Mouse (Mus musculus) cerebellum, postnatal 10 days (tissue): ENCODE measurements around the gene Gm9508.
"Not testable (repeated sequence)": the region's sequence is repeated elsewhere in the genome, so short reads cannot be mapped to it uniquely, and the experiment has no call there.

Source experiments
- DNase-seq, 2 experiments: peaks; one replicate each; pipeline ENCODE4 v3.0.0; 2021; ENCODE audit warnings: mixed read lengths in 2 of 2

Gene Gm9508

GRCm38 (mm10) chr10:77697133-77697532, at the start of gene Gm9508:
Gene Gm9508 (minus strand): TSS chr10:77697233.
- no peak for DNase-seq

DNA sequence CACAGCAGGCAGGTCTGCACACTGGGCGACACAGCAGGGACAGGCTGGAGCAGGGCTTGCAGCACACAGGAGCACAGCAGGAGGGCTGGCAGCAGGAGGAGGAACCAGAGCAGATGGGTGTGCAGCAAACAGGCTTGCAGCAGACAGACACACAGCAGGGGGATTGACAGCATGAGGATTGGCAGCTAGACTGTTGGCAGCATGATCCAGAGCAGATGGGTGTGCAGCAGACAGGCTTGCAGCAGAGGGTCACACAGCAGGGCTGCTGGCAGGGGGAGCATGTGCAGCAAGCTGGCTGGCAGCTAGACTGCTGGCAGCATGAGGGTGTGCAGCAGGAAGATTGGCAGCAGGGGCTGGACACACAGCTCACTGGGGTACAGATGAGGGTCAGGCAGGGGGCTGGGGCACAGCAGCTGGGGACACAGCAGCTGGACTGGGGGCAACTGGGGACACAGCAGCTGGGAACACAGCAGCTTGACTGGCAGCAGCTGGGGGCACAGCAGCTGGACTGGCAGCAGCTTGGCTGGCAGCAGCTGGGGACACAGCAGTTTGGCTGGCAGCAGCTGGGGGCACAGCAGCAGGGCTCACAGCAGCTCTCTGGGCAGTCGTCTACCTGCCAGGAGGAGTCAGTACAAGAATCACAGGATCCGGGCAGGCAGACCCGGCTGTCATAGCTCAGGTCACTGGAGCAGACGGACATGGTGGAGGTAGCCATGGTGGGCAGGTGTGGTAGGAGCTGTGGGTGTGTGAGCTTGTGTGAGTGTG, 45.1 kb upstream of the Gm9508 start, which contains the start of gene Gm18596:
Gene Gm18596, minus strand, starts transcription at position 715 of the 765 bp plus-strand sequence.
- peak; percentile 76 to 78 for DNase-seq

DNA sequence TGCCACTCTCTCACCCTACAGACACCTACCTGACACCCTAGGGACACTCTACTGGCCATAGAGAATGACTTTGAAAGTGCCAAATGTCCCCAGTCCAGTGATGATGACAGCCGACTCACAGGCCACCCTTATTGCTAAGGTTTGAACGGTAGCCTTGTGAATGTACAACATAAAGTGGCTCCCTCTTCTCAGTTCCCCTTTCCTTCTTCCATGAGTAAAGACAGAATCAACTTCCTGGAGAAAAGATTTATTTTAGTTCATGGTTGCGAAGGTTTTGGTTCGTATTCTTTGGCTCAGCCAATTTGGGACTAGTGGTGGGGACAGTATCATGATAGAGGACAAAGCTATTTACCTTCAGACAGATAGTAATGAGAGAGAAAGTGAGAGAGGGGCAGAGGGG, 41.9 kb upstream of the Gm9508 start:
- no peak for DNase-seq

DNA sequence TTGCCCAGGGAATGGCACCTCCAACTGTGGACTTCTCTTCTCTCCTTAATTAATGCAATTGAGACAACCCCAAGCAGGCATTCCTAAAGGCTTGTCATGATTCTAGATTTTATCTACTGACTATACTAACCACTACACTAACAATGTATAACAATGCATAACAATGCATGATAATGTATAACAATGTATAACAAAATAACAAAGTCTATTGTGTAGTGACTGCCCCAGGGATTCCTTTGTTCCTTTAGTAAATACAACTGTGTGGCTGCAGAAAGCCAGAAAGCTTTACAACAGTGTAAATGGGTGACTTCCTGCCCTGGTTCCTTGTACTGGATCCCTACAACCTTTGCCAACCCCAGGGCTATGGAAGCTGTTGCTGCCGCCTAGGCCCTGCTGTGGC, 38.9 kb upstream of the Gm9508 start:
- DNase-seq: no peak

DNA sequence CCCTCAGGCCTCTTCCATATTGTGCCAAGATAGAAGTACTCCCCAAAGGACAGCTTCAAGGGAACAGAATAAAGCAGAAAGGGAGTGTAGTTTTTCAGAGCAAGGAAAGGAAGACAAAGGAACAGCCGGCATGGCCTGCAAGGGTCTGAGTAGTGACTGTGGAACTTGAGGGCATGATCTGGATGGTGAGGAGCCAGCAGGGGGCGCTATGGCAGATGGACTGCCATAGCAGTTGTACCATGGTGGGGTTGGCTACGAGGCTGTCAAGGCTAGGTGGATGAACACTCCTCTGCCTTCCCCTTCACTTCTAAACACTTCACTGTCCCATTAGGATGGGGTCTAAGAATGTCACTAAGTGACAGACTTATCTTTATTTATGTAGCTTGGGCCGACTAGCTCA, 32.2 kb upstream of the Gm9508 start:
- peak; percentile 20 to 21 for DNase-seq

DNA sequence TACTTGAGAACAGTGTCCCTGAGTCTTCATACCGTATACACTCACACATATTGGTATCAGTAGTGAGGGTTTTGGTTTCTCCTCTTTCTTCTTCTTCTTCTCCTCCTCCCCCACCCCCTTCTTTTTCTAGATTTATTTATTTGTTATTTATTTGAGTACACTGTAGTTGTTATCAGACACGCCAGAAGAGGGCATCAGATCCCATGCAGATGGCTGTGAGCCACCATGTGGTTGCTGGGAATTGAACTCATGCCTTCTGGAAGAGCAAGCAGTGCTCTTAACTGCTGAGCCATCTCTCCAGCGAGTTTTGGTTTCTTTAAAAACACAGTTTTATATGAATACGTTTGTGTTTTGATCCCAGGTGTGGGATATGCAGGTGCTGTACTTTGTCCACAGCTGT, 31.2 kb upstream of the Gm9508 start:
- peak; percentile 19 to 21 for DNase-seq

- DNase-seq: peak in 1 of 2 experiments; percentile 25
Measured at GRCm38 (mm10) chr10:77726186-77726585, 29.2 kb upstream of the Gm9508 start, which contains the start of gene Gm10100. Gene Gm10100 (plus strand): TSS chr10:77726486.

DNA sequence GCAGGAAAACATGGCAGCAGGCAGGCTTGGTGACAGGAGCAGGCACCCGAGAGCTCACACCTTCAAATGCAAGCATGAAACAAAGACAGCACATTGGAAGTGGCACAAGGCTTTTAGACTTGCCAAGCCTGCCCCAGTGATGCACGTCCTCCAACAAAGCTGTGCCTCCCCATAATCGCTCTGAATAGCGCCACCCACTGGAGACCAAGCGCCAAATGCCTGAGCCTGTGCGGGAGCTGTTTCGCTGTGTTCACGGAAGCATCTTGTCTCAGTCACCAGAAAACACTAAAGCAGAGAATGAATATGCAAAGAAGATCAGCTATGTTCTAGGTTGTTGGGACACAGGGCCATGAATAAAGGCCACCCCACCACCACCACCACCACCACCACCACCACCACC, 27.8 kb upstream of the Gm9508 start:
- no peak for DNase-seq

- not testable (repeated sequence) for DNase-seq
Measured at GRCm38 (mm10) chr10:77720299-77720698, 23.3 kb upstream of the Gm9508 start, which contains the start of gene Krtap12-1. Gene Krtap12-1 (plus strand): TSS chr10:77720599.

DNA sequence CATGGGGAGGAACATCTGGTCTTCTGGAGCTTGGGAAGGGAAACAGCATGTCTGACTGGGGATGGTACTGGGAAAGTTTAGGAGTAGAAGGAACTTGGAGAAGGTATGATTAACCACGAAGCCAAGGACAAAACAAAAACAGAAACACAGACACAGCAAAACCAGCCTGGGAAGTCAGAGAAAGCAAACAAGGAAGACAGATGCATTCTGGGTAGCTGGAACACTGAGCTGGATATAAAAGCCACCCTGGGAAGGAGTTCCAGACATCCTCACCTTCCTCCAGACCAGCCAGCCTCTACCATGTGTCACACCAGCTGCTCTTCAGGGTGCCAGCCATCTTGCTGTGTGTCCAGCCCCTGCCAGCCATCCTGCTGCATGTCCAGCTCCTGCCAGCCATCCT, 18.5 kb upstream of the Gm9508 start, which contains the start of gene Gm10142:
Gene Gm10142, plus strand, starts transcription at position 301 of the 400 bp plus-strand sequence.
- no peak for DNase-seq

- DNase-seq: no peak
Measured at GRCm38 (mm10) chr10:77713734-77714133, 16.7 kb upstream of the Gm9508 start.

DNA sequence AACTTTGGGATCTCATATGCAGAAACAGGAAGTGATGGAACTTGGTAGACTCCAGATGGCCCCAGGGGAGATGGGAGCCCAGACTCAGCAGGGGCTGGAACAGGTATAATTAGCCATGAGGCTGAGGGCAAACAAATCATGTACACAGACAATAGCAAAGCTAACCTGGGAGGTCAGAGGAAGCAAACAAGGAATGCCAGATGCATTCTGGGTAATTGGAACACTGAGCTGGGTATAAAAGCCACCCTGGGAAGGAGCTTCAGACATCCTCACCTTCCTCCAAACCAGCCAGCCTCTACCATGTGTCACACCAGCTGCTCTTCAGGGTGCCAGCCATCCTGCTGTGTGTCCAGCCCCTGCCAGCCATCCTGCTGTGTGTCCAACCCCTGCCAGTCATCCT, 14.1 kb upstream of the Gm9508 start, which contains the start of gene Gm10024:
Gene Gm10024, plus strand, starts transcription at position 301 of the 400 bp plus-strand sequence.
- DNase-seq: not testable (repeated sequence)

DNA sequence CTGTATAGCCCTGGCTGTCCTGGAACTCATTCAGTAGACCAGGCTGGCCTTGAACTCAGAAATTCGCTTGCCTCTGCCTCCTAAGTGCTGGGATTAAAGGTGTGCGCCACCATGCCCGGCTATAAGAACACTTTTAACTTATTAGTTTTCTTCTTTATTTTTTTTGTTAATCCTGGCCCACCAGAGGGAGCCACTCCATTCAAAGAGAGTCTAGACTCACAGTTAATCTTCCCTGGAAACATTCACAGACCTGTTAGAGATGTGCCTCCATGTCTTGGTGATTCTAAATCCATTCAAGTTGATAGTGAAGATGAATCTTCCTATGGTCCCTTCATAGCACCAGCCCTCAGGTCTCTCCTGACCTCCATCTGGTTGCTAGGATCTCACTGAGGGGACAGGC, 12.8 kb upstream of the Gm9508 start:
- DNase-seq: no peak

DNA sequence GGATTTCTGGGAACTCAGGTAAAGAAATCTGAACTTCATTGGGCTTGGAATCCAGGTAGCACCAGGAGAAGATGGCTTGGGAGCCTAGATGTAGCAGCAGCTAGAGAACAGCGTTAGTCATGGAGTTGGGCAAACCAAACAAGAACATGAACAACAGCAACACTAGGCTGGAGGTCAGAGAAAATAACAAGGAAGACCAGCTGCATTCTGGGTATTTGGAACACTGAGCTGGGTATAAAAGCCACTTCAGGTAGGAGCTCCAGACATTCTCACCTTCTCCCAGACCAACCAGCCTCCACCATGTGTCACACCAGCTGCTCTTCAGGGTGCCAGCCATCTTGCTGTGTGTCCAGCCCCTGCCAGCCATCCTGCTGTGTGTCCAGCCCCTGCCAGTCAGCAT, 9.3 kb upstream of the Gm9508 start, which contains the start of gene Gm10272:
Gene Gm10272, plus strand, starts transcription at position 301 of the 400 bp plus-strand sequence.
- DNase-seq: no peak

DNA sequence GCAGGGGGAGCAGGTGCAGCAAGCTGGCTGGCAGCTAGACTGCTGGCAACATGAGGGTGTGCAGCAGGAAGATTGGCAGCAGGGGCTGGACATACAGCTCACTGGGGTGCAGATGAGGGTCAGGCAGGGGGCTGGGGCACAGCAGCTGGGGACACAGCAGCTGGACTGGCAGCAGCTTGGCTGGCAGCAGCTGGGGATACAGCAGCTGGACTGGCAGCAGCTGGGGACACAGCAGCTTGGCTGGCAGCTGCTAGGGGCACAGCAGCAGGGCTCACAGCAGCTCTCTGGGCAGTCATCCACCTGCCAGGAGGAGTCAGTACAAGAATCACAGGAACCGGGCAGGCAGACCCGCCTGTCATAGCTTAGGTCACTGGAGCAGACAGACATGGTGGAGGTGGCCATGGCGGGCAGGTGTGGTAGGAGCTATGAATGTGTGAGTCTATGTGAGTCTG, 6.7 kb downstream of the Gm9508 start, which contains the start of gene Gm19402:
Gene Gm19402, minus strand, starts transcription at position 402 of the 452 bp plus-strand sequence.
- DNase-seq: peak in 1 of 2 experiments; percentile 37

DNA sequence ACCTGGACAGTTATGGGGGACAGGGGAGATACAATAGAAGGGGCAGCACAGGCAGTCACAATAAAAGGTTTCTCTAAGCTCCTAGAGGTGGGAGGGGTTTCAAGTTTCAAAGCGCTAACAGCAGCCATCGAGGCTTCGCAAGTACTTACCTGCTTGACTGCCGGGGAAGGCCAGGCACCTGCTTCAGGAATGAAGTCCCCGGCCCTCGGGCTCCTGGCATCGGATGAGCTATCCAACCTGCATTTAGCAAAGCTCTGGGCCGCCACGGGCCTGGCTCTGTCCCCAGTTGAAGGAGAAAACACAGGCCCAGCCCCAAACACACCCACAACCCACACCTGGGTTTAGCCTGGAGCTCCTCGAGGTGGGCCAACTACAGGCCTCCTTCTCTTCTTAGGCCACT, 10.0 kb downstream of the Gm9508 start:
- DNase-seq: no peak

- peak in 1 of 2 experiments; percentile 38 for DNase-seq
Measured at GRCm38 (mm10) chr10:77685895-77686664, 11.0 kb downstream of the Gm9508 start, which contains the start of gene Tspear. Gene Tspear (plus strand): TSS chr10:77686569.

DNA sequence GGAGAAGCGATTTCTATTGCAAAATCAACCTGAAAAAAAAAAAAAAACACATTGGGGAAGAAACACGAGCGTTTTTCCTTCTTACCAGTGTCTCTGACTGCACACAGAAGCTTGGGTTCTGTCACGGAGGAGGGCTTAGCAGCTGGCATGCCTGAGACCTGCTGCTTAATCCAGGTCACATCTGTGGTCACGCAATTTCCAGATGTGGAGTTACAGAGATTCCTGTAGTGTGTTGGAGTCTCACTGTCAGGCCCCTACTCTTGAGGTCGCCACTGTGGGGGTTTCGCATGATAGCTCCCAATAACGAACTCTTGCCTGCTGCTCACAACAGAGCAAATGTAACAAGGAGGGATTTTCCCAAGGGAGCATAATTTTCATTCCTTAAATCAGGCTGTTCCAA, 12.9 kb downstream of the Gm9508 start:
- no peak for DNase-seq

GRCm38 (mm10) chr10:77682994-77683393, 14.0 kb downstream of the Gm9508 start:
- no peak for DNase-seq

DNA sequence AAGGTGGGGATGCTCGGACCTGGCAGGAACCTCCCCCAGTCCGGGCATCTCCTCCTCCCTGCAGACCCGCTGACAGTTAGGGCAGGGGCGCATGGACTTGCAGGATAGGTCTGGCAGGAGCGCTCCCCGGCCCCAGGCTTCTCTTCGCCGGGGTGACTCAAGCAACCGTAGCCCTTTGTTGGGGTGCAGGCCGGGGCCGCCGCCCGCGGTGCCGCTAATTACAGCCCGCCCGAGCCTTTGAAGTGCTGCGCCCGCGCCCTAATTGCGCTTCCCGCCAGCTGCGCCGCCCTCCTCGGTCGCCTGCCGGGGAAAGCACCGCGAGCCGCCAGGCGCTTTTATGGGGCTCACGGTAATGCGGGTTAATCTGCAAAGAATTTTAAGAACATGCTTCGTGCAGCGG, 19.5 kb downstream of the Gm9508 start:
- no peak for DNase-seq

GRCm38 (mm10) chr10:77673765-77674164, 23.3 kb downstream of the Gm9508 start:
- no peak for DNase-seq

DNA sequence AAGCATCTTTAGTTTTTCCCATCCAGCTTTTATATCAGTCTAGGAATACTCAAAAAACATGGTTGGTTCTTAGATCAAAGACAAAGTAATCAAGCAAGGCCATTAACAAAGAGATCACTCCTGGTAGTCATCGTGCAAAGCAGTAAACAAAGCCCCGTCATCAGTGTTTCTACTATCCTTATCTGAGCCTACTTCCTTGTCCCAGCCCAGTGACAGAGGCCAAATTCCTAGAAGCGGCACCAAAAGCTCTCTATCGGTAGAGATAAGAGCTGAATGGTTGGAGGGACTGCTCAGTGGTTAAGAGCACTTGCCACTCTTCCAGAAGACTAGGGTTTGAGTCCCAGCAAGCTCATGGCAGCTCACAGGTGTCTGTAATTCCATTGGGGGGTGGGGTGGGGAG, 25.5 kb downstream of the Gm9508 start:
- no peak for DNase-seq

- no peak for DNase-seq
Measured at GRCm38 (mm10) chr10:77670710-77671109, 26.3 kb downstream of the Gm9508 start.
